ENCODE assay signal across 14 mouse cellular contexts in genomic region chr14:30318293-30318692, GRCm38 (mm10).
DNase-seq lines count a peak whose midpoint lies in the region; ATAC-seq lines count a peak whose summit lies in the region.
"Had no signal": no experiment of that assay in that cellular context is flagged by ENCODE, and none has a peak within 500 bp of the region (broad histone marks: within the 10 kb centered on the region; RNA-seq: fewer than 3 reads in every experiment).

No protein-coding gene starts in this region.

- H3K27me3 ChIP-seq in lung, embryonic 16.5 days (ENCODE audit: control insufficient read depth, insufficient read depth, low read depth, low read length), result no peaks in the 10 kb centered on the region
- H3K27me3 ChIP-seq: heart, embryonic 12.5 days; limb, embryonic 13.5 days had no signal

- H3K4me1 ChIP-seq in lung, embryonic 16.5 days (replicated peaks; ENCODE audit: control insufficient read depth, insufficient read depth, low read length), result no peaks in the 10 kb centered on the region
- H3K4me1 ChIP-seq: hindbrain, embryonic 10.5 days had no signal

- H3K4me2 ChIP-seq in lung, embryonic 16.5 days (ENCODE audit: low read depth, low read length), result no peak overlapping the region
- H3K4me2 ChIP-seq: heart, embryonic 12.5 days; limb, embryonic 13.5 days; lung, embryonic 14.5 days had no signal

- H3K9me3 ChIP-seq in lung, embryonic 16.5 days (ENCODE audit: control insufficient read depth, low read length), result no peaks in the 10 kb centered on the region
- H3K9me3 ChIP-seq: heart, embryonic 12.5 days; hindbrain, embryonic 10.5 days; limb, embryonic 13.5 days had no signal

- WGBS in lung, embryonic 16.5 days, result 86% methylated on average over 12 of the region's 12 CpGs

- no peak overlapping the region for H3K27ac ChIP-seq in lung, embryonic 16.5 days (ENCODE audit: low read length)
- H3K27ac ChIP-seq: gastrocnemius, adult 2 months; hindbrain, embryonic 10.5 days; limb, embryonic 13.5 days had no signal

- no peak overlapping the region for H3K4me3 ChIP-seq in lung, embryonic 16.5 days (ENCODE audit: low read length)
- H3K4me3 ChIP-seq: erythroblast, embryonic 14.5 days; gastrocnemius, adult 2 months; heart, embryonic 12.5 days; hindbrain, embryonic 10.5 days; limb, embryonic 13.5 days had no signal

- ATAC-seq in lung, embryonic 16.5 days (ENCODE audit: low read depth), result 0 out of 2 replicates have a peak, but pooled peaks have one; percentile 20

- no peak for DNase-seq in lung, postnatal 4 days
- peak; percentile 66 to 75 for DNase-seq in cerebellum, postnatal 10 days
- DNase-seq in layer of hippocampus, adult 8-10 months (ENCODE audit: low spot score in 2 of 2), result peak; percentile 58 to 60
- DNase-seq in right cerebral cortex, postnatal 36 days (ENCODE audit: low spot score in 2 of 2), result peak; percentile 69 to 73
- DNase-seq in spleen, postnatal 10 days (ENCODE audit: low spot score in 2 of 2), result no peak
- DNase-seq in kidney, postnatal 36 days, result no peak
- DNase-seq: gastrocnemius, adult 2 months; kidney, adult 18-20 months; lung, embryonic 14.5 days had no signal

- H3K36me3 ChIP-seq in lung, embryonic 16.5 days (ENCODE audit: control insufficient read depth, insufficient read depth, low read length), result no peaks in the 10 kb centered on the region
- H3K36me3 ChIP-seq: heart, embryonic 12.5 days; hindbrain, embryonic 10.5 days; limb, embryonic 13.5 days had no signal

- H3K9ac ChIP-seq in lung, embryonic 16.5 days (ENCODE audit: low read length), result no peak overlapping the region
- H3K9ac ChIP-seq: heart, embryonic 12.5 days; limb, embryonic 13.5 days; lung, embryonic 14.5 days had no signal

Comparison
In these comparisons a context has a peak if more than half of its experiments do, and no peak if none do; other contexts are left out.
1. DNase-seq: peak in cerebellum, postnatal 10 days (2 of 2), layer of hippocampus, adult 8-10 months (2 of 2) and right cerebral cortex, postnatal 36 days (2 of 2); none in lung, postnatal 4 days (0 of 2), spleen, postnatal 10 days (0 of 2) and kidney, postnatal 36 days (0 of 2).